Mouse (Mus musculus): ENCODE results near the gene Rapgef4.
"Not testable (repeated sequence)": the region's sequence is repeated elsewhere in the genome, so short reads cannot be mapped to it uniquely, and the experiment has no call there.

The Rapgef4 gene

DNA sequence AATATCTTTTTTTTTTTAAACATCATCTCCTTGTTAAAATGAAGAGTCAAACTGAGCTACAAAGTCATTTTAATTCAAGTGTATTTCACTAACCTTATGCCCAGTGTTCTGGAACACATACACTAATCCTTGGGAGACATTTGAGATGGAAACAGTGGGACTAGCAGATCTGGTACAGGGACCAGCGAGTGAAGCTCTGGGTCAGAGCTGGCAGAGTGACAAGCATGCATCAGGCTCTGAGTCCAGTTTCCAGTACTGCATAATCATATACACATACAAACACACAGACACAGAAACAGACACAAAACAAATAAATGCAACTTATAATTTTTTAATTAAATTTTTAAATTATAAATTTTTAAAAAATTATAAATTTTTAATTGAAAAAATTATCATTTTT is 48.0 kb downstream of the Rapgef4 start:
- no peak for DNase-seq (ENCODE audit: low spot score)

DNA sequence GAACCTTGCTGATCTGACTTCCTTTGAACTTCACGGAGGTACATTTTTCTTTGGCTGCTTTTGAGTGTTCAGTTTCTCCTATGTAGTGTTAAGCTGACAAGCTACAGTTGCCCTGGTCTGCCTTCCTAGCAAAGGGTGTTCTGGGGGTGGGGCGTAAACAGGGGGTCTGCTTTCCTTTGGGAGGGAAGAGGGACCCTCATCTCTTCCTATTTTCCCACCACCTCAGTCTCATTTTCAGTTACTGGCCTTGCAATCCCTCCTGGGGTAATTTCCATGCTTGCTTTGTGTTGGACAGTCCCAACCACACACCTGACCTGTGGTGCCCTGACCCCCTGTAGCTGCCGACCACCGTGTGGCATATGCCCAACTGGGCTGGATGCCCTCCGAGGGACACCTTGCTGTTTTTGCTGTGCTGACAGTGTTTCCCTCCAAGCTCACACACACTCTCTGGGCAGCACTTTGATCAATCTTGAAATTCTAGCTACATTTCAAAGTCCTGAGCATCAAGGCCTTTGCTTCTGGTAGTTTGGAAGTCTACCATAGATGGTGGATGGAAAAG is 48.6 kb downstream of the Rapgef4 start:
- no peak for DNase-seq (ENCODE audit: low spot score)

DNA sequence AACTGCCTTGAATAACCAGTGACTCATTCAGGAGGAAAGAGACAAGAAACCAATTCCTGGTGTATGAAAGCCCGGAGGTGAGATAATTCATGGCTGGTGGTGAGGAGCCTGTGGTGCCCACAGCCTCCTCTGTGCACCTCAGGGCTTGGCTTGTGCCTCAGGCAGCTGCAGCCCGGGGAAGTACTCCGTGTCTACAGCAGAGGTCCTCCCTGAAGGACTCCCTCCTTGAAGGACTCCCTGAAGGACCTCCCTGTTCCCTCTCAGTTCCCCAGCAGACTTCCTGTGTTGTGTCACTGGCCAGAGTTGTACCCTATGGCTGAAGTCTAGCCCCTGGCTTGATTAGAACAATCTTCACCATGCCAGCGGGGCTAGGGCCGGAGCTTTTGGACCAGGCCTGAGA is 50.7 kb downstream of the Rapgef4 start:
- no peak for DNase-seq (ENCODE audit: low spot score)

DNA sequence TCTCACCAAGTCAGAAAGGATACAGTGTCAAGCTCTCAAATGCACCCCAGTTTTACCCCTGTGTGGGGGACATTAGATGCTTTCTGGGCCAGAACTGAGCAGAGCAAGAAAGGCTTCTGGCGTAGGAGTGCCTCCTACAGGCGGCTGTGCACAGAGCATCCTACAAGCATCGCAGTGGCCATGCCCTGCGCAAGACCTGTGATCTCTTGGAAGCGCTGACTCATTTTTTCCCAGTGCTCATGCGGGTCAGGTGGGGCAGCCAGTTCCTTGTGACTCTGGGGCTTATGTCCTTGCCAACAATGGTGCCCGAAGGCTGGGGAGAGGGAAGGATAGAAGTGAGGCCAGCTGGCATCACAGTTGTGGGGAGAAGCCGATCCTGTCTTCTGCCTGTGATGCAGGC is 54.6 kb downstream of the Rapgef4 start:
- DNase-seq (ENCODE audit: low spot score), result peak; percentile 48

DNA sequence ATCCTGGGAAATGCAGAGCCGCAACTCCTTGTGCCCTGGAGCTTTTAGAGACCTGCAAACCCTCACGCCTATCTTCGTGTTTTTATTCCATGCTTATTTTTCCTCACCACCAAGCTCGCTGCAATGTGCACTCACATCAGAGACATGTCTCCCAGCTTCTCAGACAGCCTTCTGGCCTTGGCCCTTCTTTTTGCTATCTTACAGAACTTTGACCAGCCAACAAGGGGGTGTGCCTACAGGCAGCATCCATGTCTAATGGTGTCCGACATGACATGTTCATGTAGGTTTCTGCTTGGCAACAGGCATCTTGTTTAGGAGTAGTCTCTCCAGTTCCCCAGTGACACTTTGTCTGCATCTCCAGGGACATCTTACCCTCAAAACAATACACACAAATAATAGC is 56.3 kb downstream of the Rapgef4 start:
- no peak for DNase-seq (ENCODE audit: low spot score)

DNA sequence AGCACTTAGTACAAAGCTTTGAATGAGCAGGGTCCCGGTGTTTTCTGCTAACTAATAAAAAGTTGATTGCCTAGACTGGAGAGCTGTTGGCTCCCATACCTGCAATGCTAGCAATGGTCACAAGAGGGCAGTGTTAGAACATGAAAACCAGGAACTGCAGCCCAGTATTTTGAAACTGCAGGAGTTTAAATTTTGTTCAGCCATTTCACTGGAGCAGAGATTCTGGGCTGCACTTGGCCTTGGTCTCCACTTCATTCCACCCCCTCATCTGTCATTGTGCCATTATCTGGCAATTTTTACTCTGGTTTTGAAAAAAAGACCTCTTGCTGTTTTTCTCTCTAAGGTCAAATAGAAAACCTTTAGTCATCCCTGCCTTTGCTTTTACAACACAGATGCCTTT is 57.2 kb downstream of the Rapgef4 start:
- peak; percentile 63 for DNase-seq (ENCODE audit: low spot score)

DNA sequence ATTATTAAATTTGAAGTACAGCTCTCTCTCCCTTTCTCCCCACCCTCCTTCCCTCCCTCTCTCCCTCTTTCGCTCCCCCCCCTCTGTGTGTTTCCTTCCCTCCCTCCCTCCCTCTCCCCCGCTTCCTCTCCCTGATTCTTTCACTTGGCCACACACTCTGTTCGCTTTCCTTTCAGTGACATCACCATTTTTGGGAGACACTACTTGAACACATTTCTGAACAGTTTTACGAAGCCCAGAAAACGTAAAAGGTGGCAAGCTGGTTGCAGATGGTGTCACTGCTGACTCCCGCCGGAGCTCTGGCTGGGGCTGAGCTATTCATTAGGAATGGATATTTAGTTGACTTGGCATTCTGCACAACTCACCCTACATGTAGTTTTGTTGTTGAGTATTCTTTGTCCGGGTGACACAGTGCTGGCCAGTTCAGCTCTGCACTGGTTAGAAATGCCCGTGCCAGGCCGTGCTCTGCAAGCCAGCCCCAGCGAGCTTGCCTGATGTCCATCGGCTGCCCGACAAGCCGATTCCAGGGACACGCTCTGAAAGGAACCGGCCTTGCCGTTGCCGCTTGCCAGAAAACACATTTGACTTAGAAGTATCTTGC is 57.7 kb downstream of the Rapgef4 start:
- peak; percentile 50 for DNase-seq (ENCODE audit: low spot score)

DNA sequence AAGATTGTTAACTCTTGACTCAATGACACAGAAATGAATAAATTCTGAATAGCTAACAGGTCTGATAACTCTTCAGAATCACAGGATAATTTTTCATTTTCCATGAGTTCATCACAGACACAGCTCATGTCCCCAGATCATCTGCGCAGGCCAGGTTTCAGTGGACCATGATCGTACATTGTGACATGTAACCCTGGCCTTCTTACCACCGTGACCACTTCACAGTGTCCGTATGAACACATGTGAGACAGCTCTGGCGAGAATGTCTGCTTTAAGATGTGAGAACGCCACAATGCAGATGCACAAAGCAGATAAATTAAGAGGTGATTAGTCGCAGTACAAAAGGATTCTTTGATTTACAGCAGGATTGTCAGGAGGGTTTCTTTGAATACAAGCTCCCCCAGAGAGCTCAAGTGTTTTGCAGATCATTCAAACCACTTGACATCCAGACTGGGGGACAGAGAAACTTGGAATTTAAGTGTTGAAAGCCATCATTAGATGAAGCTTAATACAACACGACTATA is 58.5 kb downstream of the Rapgef4 start:
- DNase-seq (ENCODE audit: low spot score), result no peak

DNA sequence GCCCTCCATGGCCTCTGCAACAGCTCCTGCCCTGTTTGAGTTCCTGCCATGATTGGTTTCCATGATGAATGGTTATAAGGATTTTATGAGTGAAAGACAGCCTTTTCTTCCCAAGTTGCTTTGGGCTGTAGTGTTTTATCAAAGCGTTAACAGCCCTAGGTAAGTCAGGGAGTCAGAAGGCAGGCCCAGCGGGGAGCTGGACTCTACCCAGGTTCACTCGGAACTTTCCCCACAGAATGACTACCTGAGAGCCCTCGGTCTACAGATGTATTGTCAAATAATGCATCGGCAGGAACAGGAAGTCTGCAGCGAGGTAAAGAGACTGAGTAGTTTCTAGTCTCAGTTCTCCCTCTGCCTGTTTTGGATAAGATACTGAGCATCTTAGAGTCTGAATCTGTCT is 60.0 kb downstream of the Rapgef4 start:
- no peak for DNase-seq (ENCODE audit: low spot score)

DNA sequence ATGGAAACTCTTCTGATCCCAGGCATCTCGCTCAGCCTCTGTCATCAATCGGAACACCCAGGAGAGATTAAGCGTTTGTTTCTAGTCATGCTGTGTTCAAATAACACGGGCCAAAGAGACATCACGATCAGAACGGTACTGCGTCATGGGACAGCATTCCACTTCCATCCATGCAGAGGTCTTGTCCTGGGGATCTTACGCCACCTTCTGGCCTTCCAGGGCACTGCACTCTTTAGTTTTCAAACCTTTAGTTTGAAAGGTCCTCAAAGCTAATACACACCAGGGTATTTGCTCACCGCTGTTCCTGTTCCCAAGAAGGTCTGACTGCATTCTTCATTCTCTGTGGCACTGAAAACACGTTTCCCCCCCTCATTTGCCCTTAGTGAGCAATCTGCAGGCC is 61.1 kb downstream of the Rapgef4 start:
- no peak for DNase-seq (ENCODE audit: low spot score)

DNA sequence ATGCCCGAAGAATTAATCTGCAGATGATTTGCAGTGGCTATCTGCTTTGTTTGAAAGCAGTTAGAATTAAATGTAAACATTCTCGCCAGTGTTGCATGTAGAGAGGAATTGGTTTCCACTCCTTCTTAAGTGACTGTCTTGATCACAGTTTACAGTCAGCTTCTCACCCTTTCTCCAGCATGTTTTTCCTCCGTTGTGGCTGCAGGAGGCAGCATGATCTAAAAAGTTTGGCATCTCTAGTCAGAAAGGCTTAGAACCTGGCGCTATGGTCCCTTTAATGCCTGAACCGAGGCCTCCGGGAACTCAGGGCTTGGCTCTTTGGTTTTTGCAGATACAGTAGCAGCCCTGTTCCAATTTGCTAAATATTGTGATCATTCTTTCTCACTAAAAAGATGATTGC is 63.2 kb downstream of the Rapgef4 start:
- DNase-seq (ENCODE audit: low spot score), result no peak

DNA sequence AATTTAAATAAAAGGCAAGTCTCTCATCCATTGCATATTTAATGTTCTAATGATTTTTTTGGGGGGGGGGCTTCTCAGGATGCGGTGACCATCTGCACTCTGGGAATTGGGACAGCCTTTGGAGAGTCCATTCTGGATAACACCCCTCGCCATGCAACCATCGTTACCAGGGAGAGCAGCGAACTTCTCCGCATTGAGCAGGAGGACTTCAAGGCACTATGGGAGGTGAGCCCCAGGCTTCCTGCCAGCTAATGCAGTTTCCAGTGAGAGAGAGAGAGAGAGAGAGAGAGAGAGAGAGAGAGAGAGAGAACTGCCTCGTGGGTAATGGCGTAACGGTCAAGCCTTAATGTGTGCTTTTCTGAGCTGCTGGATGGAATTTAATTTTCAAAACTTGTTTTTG is 64.0 kb downstream of the Rapgef4 start:
- no peak for DNase-seq (ENCODE audit: low spot score)

DNA sequence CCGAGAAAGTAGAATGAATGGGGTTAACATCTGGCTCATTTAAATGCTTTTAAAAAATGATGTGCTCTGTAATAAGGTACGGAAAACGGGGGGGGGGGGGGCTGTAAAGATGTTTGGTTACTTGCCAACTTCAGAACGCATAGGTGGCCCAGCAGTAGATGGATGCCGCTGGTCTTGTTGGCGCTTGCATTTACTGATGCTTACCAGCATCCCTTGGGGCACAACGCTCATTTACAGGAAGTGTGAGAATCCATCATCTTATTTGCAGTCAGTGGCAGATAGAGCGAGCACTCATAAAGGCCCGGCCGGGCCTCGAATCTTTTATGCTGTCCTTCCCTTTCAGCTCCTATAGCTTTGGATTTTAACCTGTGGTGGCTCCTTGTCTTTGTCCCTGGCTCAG is 64.6 kb downstream of the Rapgef4 start:
- no peak for DNase-seq (ENCODE audit: low spot score)

DNA sequence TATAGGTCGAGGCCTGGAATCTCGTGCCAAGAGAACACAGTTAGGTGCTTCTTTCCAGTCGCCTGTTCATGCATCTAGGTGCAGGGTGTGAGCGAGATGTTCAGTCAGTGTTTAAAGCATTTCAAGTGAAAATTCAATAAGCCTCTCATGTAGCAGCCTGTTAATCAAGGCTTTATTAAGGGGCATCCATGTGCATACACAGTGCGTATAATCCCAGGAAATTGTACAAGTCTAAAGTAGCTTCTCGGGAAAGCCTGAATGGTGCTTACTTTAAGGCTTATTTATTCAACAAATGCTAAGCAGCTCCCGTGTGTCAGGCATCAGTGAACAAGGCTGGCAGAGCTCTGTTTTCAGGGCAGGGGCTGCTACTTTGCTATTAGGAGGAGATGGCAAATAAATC is 69.4 kb downstream of the Rapgef4 start:
- DNase-seq (ENCODE audit: low spot score), result no peak

DNA sequence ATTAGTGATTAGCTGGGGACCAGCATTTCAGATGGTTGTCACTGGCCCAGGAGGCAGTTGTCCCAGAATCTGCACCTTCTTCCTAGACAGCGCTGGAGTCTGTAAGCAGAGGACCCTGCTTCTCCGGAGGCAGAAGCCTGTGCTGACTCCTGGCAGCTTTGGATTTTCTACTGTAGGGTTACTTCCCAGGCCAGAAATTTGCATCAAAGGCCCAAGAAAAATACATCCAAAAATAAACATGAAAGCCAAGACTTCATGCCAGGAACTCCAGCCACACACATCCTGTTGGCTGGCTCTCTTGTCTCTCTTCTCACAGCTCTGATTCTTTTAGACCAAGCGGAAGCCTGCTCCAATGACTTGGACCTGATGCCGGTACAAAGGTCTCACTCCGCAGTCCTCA is 73.2 kb downstream of the Rapgef4 start:
- no peak for DNase-seq (ENCODE audit: low spot score)

DNA sequence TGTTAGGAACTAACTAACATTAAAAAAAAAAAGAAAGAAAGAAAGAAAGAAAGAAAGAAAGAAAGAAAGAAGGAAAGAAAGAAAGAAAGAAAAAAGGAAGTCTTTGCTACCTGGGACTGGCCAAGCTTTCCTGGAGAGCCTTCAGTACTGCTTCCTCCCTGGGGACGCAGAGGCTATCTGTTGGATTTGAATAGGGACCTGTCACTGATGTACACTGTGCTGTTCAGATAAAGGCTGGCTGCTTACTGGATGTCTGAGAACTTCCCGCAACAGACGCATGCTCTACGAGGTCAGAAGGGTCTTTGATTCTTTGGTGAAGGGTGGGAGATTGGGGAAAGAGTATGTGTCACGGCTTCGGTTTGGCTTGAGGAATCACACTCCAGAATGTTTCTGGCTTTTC is 73.7 kb downstream of the Rapgef4 start:
- no peak for DNase-seq (ENCODE audit: low spot score)

DNA sequence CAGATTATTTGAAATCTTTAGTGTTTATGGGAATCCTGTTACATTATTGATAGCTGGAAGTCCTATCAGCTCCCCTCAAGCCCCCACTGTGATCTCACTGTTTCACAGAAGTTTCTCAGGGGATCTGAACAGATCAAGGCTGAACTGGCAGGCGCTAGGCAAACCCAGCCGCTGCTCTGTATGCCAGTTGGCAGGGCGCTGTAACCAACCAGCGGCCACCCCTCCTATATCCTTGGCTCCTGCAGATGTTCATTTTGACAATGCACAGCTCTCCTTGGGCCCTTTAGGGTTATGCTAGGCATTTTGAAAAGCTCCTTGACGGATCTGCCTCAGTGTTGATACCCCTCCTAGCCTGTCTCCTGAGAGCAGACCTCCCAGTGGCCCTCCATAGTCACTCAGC is 74.4 kb downstream of the Rapgef4 start:
- no peak for DNase-seq (ENCODE audit: low spot score)

DNA sequence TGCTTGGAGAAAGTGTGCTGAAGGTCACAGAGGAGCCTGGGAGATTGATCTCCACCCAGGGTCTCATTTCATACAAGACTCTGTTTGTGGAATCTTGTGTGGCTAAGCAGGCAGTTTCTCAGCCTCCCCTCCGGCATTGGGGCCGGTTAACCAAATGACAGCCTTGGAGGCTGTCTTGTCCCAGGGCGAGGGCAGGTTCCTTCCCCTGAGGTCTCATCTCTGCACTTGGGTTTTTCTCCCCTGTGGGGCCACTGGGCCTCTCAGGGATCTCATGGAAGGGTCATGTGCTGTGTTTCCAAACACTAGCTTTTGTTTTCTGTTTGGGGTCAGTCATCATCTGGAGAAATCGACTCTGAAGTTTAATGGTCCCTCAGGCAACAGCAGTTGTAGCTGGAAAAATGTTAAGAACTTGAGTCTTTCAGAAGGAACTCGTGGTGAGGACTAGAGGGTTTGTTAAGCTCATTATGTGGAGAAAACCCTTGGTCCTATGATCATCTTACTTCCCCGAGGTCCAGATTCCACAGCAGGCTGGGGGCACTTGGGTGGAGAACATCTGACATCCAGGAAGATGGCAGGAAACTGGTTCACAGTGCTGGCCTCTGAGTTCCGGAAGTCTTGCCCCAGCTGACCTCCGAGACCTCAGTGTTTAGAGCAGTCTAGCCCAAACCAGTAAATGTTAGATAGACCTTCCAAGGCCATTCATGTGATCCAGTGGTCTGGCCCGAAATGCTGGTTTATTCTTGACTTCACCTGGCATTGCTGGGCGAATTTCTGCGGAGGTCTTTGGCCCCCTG is 75.2 kb downstream of the Rapgef4 start:
- no peak for DNase-seq (ENCODE audit: low spot score)

DNA sequence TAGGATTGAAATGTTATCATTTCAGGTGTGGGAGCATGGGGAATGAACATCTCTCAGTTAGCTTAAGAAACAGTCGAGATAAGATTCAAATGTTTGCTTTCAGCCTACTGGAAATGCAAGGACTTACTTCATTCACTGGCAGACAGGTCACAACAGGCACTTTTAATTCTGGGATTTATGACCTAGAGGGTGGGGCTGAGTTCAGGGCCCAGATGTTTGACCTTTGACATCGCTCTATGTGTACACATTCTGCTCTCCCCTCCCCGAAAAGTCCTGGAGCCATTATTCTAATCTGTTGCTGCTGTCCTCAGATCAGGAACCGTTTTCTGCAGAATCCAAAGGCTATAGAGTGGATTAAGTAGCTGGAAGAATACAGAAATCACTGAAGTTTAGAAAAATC is 81.9 kb downstream of the Rapgef4 start:
- no peak for DNase-seq (ENCODE audit: low spot score)

DNA sequence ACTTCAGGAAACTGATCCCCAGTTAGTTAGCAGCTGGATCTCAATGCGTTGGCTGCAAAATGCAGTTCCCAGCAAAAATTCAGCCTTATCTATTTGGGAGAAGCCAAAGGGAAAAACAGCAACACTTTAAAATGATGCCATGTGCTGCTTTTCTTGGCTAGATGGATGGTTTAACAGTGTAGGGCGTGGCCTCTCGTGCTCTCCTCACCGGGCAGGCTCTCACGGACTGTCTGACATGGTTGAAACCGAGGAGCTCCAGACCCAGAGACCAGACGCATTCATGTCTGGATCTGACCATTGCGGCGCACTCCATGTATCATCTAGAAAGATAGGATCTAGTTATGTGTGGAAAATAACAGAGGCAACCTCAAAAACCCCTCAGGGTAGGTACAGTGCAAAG is 87.5 kb downstream of the Rapgef4 start:
- DNase-seq (ENCODE audit: low spot score), result no peak

DNA sequence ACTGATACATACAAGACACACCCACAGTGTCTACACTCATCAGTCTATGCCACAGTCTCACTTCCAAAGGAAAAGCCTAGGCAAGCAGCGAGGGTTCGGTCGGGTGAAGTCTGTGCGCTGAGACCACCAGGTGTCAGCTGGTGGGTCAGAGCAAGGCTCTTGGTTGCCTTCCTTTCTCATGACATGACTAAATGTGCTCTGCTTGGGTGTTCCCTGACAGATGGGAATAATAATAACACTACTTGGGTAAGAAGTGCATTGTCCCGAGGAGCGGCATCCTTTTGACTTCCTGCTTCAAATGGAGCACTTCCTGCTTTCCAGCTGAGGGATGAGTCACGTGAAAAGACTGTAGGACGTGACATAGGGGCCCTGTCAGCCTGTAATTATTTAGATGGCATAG is 89.0 kb downstream of the Rapgef4 start:
- no peak for DNase-seq (ENCODE audit: low spot score)

DNA sequence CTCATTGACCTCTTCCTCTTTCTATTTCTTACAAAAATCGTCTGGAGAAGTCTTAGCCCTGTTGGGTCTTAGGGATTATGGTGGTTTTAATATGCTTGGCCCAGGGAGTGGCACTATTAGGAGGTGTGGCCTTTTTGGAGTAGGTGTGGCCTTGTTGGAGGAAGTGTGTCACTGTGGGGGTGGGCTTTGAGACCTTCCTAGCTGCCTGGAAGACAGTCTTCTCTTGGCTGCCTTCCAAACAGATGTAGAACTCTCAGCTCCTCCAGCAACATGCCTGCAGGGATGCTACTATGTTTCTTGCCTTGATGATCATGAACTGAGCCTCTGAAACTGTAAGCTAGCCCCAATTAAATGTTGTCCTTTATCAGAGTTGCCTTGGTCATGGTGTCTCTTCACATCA is 92.1 kb downstream of the Rapgef4 start:
- not testable (repeated sequence) for DNase-seq (ENCODE audit: low spot score)

DNA sequence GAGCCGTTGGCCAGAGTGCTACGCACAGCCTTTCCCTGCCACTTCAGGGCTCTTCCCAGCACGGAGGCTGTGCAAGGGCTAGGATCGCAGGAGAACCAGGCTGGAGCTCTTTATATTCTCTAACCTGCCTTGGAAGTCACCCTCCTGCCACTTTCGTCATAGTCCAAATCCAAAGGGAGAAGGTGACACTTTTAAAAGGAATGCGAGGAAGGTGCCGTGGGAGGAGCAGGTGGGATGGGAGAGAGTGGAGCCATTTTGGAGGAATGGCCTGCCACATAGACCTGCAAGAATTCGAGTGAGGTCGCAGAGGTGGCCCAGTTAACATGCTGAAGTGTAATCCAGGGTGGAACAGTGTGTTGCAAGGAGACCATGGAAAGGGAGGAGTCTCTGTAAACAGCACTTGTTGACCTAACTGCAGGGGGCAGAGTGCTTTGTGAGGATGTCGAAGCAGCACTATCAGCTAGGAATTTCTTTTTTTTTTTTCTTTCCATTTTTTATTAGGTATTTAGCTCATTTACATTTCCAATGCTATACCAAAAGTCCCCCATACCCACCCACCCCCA is 94.0 kb downstream of the Rapgef4 start:
- DNase-seq (ENCODE audit: low spot score), result no peak
